Mouse (Mus musculus) lung, postnatal 10 days (tissue): ENCODE data around the gene Kdf1.

Experiments used
- DNase-seq: peaks from one replicate; pipeline ENCODE4 v3.0.0; 2021

The Kdf1 gene

GRCm38 (mm10) chr4:133518601-133519368 is at the start of gene Kdf1:
TSS of gene Kdf1 (plus strand) at chr4:133518963.
- peak; percentile 73 for DNase-seq

GRCm38 (mm10) chr4:133469122-133469521 is 49.6 kb upstream of the Kdf1 start:
- peak; percentile 31 for DNase-seq

- no peak for DNase-seq
Measured at GRCm38 (mm10) chr4:133471135-133471821, 47.5 kb upstream of the Kdf1 start.

- DNase-seq, result no peak
Measured at GRCm38 (mm10) chr4:133473833-133474232, 44.9 kb upstream of the Kdf1 start.

GRCm38 (mm10) chr4:133479458-133480184 is 39.1 kb upstream of the Kdf1 start, which contains the start of gene Tent5b:
TSS of gene Tent5b (plus strand) at chr4:133480132.
- peak; percentile 100 for DNase-seq

GRCm38 (mm10) chr4:133480185-133480537 is 38.6 kb upstream of the Kdf1 start:
- DNase-seq, result no peak

GRCm38 (mm10) chr4:133480754-133481153 is 38.0 kb upstream of the Kdf1 start:
- DNase-seq, result no peak

- DNase-seq, result no peak
Measured at GRCm38 (mm10) chr4:133481488-133481887, 37.3 kb upstream of the Kdf1 start.

GRCm38 (mm10) chr4:133482479-133482878 is 36.3 kb upstream of the Kdf1 start:
- DNase-seq, result no peak

- peak; percentile 80 for DNase-seq
Measured at GRCm38 (mm10) chr4:133484266-133485025, 34.3 kb upstream of the Kdf1 start.

- no peak for DNase-seq
Measured at GRCm38 (mm10) chr4:133485691-133486425, 32.9 kb upstream of the Kdf1 start.

- DNase-seq, result no peak
Measured at GRCm38 (mm10) chr4:133486673-133487357, 31.9 kb upstream of the Kdf1 start.

GRCm38 (mm10) chr4:133488619-133489392 is 30.0 kb upstream of the Kdf1 start:
- DNase-seq, result no peak

GRCm38 (mm10) chr4:133489489-133490245 is 29.1 kb upstream of the Kdf1 start:
- DNase-seq, result no peak

GRCm38 (mm10) chr4:133491800-133492199 is 27.0 kb upstream of the Kdf1 start:
- no peak for DNase-seq

GRCm38 (mm10) chr4:133493895-133494294 is 24.9 kb upstream of the Kdf1 start:
- no peak for DNase-seq

- DNase-seq, result peak; percentile 93
Measured at GRCm38 (mm10) chr4:133494432-133494831, 24.3 kb upstream of the Kdf1 start.

GRCm38 (mm10) chr4:133494867-133495266 is 23.9 kb upstream of the Kdf1 start:
- DNase-seq, result no peak

GRCm38 (mm10) chr4:133495711-133496110 is 23.1 kb upstream of the Kdf1 start:
- DNase-seq, result peak; percentile 57
